Mouse (Mus musculus) lung, adult 2 months (tissue): ENCODE results near the gene Git1. TPM values are rescaled to one million over a fixed set of nuclear protein-coding genes. Genes with fewer than 3 reads are reported as not detected.

Experiments
- DNase-seq: peaks from one replicate; pipeline ENCODE4 v3.0.0; 2022
- H3K4me1 ChIP-seq: fragments of 200-500 bp; 2 replicates; pipeline ENCODE4 v1.6.1; 2011; ENCODE audit warnings: low read length; ENCODE audit not compliant: control insufficient read depth, insufficient read depth
- H3K4me3 ChIP-seq: fragments of 200-500 bp; replicated peaks from 2 replicates; pipeline ENCODE3; 2011; ENCODE audit warnings: low read depth, mild to moderate bottlenecking, control low read depth, low read length; ENCODE audit errors: extremely low read depth
- CTCF ChIP-seq: fragments of 200-500 bp; IDR thresholded peaks from 2 replicates; pipeline ENCODE4 v1.5.1; 2011; ENCODE audit warnings: mild to moderate bottlenecking, low read length, control low read depth; ENCODE audit not compliant: insufficient read depth
- POLR2A ChIP-seq: fragments of 200-500 bp; IDR thresholded peaks from 2 replicates; pipeline ENCODE4 v1.6.1; 2011; ENCODE audit warnings: low read depth, mild to moderate bottlenecking, control low read depth, low read length, borderline replicate concordance; ENCODE audit errors: extremely low read depth
- WGBS: fragments of 180-500 bp; shearing (Covaris S2); methylation state at CpG from one replicate; pipeline ENCODE4 v1.1.7; 2018; 5-methylcytosine and 5-hydroxymethylcytosine counted together
- polyA plus RNA-seq: library from polyadenylated mRNA; depleted of rRNA; stranded (reverse); fragments of >200 nt; gene quantifications from 2 replicates; pipeline ENCODE4 v1.2.3, GENCODE M21; 2012

Git1 gene
- polyA plus RNA-seq, 1 experiment: 112 TPM

- under 1% methylated on average over 71 of the region's 73 CpGs for WGBS
- Histone ChIP-seq H3K4me1 (peaks cover 3% of the 10 kb centered on the region), H3K4me3 (peak within 1 kb of the TSS; percentile 84)
- no peak for TF ChIP-seq POLR2A
- TF ChIP-seq CTCF: no peak
- DNase-seq: peak; percentile 78
Observed at GRCm38 (mm10) chr11:77462283-77463100, 30.9 kb upstream of the Git1 start, which contains the start of gene Coro6. Coro6 (plus strand) TSS chr11:77462411.

GRCm38 (mm10) chr11:77463101-77463445 lies 30.3 kb upstream of the Git1 start:
- 40% methylated on average over 8 of the region's 8 CpGs for WGBS
- no peak overlapping the region for H3K4me3 ChIP-seq
- peaks cover 6% of the 10 kb centered on the region for H3K4me1 ChIP-seq
- TF ChIP-seq CTCF: no peak
- no peak for TF ChIP-seq POLR2A
- DNase-seq: no peak

- TF ChIP-seq CTCF (no peak), POLR2A (no peak)
- H3K4me3 ChIP-seq: no peak overlapping the region
- peaks cover 6% of the 10 kb centered on the region for H3K4me1 ChIP-seq
- 86% methylated on average over 10 of the region's 10 CpGs for WGBS
- no peak for DNase-seq
Observed at GRCm38 (mm10) chr11:77463786-77464185, 29.6 kb upstream of the Git1 start.

GRCm38 (mm10) chr11:77464684-77465083 lies 28.7 kb upstream of the Git1 start:
- 50% methylated on average over 4 of the region's 4 CpGs for WGBS
- no peak for DNase-seq
- H3K4me3 ChIP-seq: no peak overlapping the region
- H3K4me1 ChIP-seq: peaks cover 6% of the 10 kb centered on the region
- TF ChIP-seq POLR2A: no peak
- no peak for TF ChIP-seq CTCF

- no peak for TF ChIP-seq CTCF
- no peak for TF ChIP-seq POLR2A
- Histone ChIP-seq H3K4me1 (peaks cover 6% of the 10 kb centered on the region), H3K4me3 (no peak overlapping the region)
- no peak for DNase-seq
- 76% methylated on average over 3 of the region's 3 CpGs for WGBS
Observed at GRCm38 (mm10) chr11:77465111-77465510, 28.3 kb upstream of the Git1 start.

- DNase-seq: no peak
- peaks cover 6% of the 10 kb centered on the region for H3K4me1 ChIP-seq
- H3K4me3 ChIP-seq: no peak overlapping the region
- WGBS: 50% methylated on average over 9 of the region's 9 CpGs
- TF ChIP-seq POLR2A (no peak), CTCF (no peak)
Observed at GRCm38 (mm10) chr11:77466544-77466943, 26.8 kb upstream of the Git1 start.

- peak; percentile 50 for TF ChIP-seq CTCF
- no peak for TF ChIP-seq POLR2A
- no peak overlapping the region for H3K4me3 ChIP-seq
- 8% methylated on average over 25 of the region's 25 CpGs for WGBS
- peaks cover 3% of the 10 kb centered on the region; the same call in 1 of the 2 replicates for H3K4me1 ChIP-seq
- DNase-seq: peak; percentile 78
Observed at GRCm38 (mm10) chr11:77467157-77467556, 26.2 kb upstream of the Git1 start.

- DNase-seq: peak; percentile 83
- no peak overlapping the region for H3K4me3 ChIP-seq
- TF ChIP-seq CTCF: peak; percentile 76
- TF ChIP-seq POLR2A: no peak
- 11% methylated on average over 20 of the region's 20 CpGs for WGBS
- H3K4me1 ChIP-seq: peaks cover 3% of the 10 kb centered on the region; the same call in 1 of the 2 replicates
Observed at GRCm38 (mm10) chr11:77467784-77468183, 25.6 kb upstream of the Git1 start.

- Histone ChIP-seq H3K4me3 (no peak overlapping the region), H3K4me1 (peaks cover 3% of the 10 kb centered on the region; the same call in 1 of the 2 replicates)
- no peak for DNase-seq
- TF ChIP-seq CTCF (no peak), POLR2A (no peak)
- 89% methylated on average over 9 of the region's 9 CpGs for WGBS
Observed at GRCm38 (mm10) chr11:77468397-77468796, 25.0 kb upstream of the Git1 start.

GRCm38 (mm10) chr11:77471407-77471806 lies 22.0 kb upstream of the Git1 start:
- WGBS: 82% methylated on average over 28 of the region's 29 CpGs
- TF ChIP-seq CTCF (no peak), POLR2A (no peak)
- peaks cover 3% of the 10 kb centered on the region; the same call in 1 of the 2 replicates for H3K4me1 ChIP-seq
- H3K4me3 ChIP-seq: no peak overlapping the region
- no peak for DNase-seq
